Mouse (Mus musculus) MN1 (cell line): ENCODE data around the gene Akap1.

ENCODE experiments used
- DNase-seq: peaks from one replicate; pipeline ENCODE4 v3.0.0-alpha.2; 2016; ENCODE audit warnings: low spot score

The Akap1 gene

DNA sequence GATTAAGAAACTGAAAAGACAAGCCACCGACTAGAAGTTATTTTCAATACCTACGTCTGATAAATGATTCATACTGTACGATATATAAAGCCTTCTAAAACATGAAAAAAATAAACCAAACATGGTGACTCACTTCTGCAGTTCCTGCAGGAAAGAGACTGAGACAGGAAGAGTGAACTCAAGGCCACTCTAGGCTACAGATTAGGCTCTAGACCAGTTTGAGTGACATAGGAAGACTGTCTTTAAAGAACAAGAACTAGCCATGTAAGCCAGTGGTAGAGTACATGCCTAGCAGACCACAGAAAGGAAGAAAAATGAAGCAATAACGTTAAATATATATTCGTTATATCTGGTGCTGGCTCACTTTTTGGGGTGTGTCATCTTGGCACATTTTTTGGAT, 81.9 kb downstream of the Akap1 start:
- DNase-seq: no peak
